Mouse (Mus musculus): ENCODE data around the gene Whrn. TPM values are rescaled to one million over a fixed set of nuclear protein-coding genes. Genes with fewer than 3 reads are reported as not detected.

Gene Whrn
- polyA plus RNA-seq, 1 experiment from 2014 or later, result 1.1 TPM

DNA sequence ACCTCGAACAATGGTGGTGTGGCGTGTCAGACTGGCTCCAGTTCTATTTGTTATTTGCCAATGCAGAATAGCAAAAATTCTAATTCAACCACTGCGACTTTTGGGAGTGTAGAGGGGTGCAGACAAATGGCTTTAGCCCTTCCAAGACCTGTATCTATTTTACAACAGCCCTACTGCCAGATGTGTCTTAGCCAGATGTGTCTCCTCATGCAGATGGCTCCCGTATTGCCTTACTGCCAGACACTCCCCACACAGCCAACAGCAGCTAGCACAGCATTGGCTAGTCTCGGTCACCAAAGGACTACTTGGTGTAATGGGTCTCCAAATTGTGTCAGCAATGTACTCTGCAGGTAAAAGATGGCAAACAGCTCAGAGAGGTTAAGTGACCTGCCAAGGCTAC is 84.6 kb downstream of the Whrn start:
- H3K9me3 ChIP-seq (replicated peaks), result no peaks in the 10 kb centered on the region
- no peak overlapping the region for H3K4me3 ChIP-seq
- WGBS (ENCODE audit: insufficient replicate concordance), result 59% methylated on average over 5 of the region's 5 CpGs
- no peak for ATAC-seq
- H3K36me3 ChIP-seq, result no peaks in the 10 kb centered on the region
- no peak overlapping the region for H3K9ac ChIP-seq
- H3K4me2 ChIP-seq, result peak overlapping the region; percentile 98; the same call in 1 of the 2 replicates
- peaks cover 48% of the 10 kb centered on the region for H3K4me1 ChIP-seq
- peaks cover 14% of the 10 kb centered on the region for H3K27me3 ChIP-seq (replicated peaks)
- H3K27ac ChIP-seq, result no peak overlapping the region

DNA sequence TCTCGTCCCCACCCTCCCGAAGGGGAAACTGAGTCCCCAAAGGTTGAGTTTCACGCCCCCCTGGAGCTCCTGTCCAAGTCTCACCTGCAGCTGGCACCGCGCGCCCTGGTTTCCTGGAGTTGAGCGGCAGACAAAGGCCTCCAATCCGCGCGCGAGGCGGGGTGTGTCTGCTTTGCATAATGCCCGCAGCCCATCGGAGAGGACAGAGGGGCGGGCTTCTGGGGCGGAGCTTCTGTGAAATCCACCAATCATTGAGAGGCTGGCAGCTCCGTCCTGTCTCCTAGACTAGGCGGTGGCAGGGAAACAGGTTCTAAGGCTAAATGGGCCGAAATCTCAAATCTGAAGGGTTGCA is 85.2 kb downstream of the Whrn start:
- H3K9me3 ChIP-seq (replicated peaks), result no peaks in the 10 kb centered on the region
- H3K9ac ChIP-seq, result peak overlapping the region; percentile 58
- peak overlapping the region; percentile 98 for H3K4me2 ChIP-seq
- 4% methylated on average over 19 of the region's 19 CpGs for WGBS (ENCODE audit: insufficient replicate concordance)
- peak overlapping the region; percentile 64 for H3K4me3 ChIP-seq
- ATAC-seq, result peak; percentile 91
- peaks cover 54% of the 10 kb centered on the region for H3K4me1 ChIP-seq
- H3K36me3 ChIP-seq, result no peaks in the 10 kb centered on the region
- H3K27ac ChIP-seq, result peak overlapping the region; percentile 54; the same call in 1 of the 2 replicates
- H3K27me3 ChIP-seq (replicated peaks), result peaks cover 12% of the 10 kb centered on the region; the same call in 1 of the 2 replicates

DNA sequence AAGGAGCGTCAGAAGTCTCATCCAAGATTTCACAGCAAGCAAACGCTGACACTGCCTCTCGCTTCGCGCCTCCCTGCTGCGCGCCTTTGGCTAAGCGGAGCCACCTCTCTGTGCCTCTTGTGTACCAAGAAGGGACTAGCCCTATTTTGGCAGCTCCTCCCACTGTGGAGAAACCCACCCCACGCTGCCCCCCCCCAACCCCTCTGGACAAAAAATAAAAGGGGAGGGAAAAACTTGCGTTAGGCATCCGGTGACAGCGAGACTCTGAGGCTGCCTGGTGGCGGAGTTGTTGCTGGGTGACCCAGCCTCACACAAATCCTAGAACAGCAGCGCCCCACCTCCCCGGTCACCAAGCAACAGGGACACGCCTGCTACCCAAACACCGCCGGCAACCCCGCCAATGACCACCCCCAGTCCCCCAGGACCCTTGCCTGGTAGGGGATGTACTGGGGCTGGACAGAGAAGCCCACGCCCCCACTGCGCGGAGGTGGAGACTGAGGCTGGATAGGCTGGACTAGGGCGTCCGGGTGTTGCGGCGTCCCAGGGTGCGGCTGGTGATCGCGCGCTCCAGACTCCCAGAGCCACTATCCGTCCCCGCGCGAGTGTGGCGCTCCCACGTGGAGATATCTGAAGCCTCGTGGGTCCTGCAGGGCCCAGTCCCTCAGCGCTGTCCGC is 85.7 kb downstream of the Whrn start:
- Histone ChIP-seq H3K27me3 (replicated peaks) (peaks cover 12% of the 10 kb centered on the region; the same call in 1 of the 2 replicates), H3K4me2 (peak overlapping the region; percentile 98), H3K9me3 (replicated peaks) (no peaks in the 10 kb centered on the region), H3K4me3 (peak overlapping the region; percentile 64), H3K4me1 (peaks cover 59% of the 10 kb centered on the region), H3K27ac (peak overlapping the region; percentile 54; the same call in 1 of the 2 replicates), H3K36me3 (no peaks in the 10 kb centered on the region), H3K9ac (peak overlapping the region; percentile 58)
- 1% methylated on average over 39 of the region's 39 CpGs for WGBS (ENCODE audit: insufficient replicate concordance)
- peak; percentile 79 for ATAC-seq

DNA sequence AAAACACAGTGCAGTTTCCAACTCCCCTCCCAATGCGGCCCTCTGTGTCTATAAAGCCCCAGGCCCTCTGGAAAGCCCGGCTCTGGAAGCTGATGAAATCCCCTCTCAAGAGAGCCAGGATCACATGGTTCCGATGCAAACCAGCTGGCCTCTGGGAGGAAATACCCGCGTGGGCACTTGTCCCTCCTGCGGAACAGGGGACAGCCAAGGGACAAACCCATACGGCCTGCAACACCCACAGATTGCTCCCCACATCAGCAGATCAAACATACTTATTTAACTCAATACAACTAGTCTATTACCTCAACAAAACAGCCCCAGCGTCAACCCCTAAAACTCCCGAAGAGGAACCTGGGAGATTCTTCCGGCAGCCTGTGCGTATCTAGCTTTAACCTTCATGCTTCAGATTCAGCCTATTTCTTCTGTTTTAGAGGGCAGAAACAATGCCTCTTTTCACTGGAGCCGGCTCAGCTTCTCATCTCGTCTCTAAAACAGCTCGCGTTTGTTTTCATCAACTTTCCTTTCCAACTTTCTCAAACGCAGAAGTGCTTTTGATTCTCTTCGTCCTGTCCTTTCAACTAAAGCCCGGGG is 86.4 kb downstream of the Whrn start:
- 8% methylated on average over 18 of the region's 18 CpGs for WGBS (ENCODE audit: insufficient replicate concordance)
- no peak for ATAC-seq
- Histone ChIP-seq H3K27ac (no peak overlapping the region), H3K9ac (peak overlapping the region; percentile 58), H3K4me3 (peak overlapping the region; percentile 64), H3K27me3 (replicated peaks) (peaks cover 12% of the 10 kb centered on the region; the same call in 1 of the 2 replicates), H3K4me1 (peaks cover 66% of the 10 kb centered on the region), H3K36me3 (no peaks in the 10 kb centered on the region), H3K4me2 (peak overlapping the region; percentile 98), H3K9me3 (replicated peaks) (no peaks in the 10 kb centered on the region)

DNA sequence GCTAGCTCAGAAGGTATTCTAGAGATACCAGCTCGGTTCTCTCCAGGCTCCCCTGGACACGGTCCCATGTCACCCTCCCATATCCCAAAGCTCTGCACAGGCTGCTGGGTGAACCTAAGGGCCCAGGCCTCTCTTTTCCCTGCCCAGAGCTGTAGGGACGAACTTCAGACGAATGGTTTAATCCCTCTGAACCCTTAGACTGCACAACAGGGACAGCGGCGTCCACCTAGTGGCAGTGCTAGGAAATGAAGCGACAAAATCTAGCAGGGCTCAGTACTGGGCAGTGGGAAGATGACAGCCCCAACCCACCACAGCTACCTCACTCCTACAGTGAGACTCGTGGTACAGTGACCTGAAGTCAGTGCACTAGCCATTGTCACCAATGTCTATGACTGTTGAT is 87.1 kb downstream of the Whrn start:
- 12% methylated on average over 8 of the region's 8 CpGs for WGBS (ENCODE audit: insufficient replicate concordance)
- peak; percentile 30 for ATAC-seq
- Histone ChIP-seq H3K4me3 (no peak overlapping the region), H3K9ac (no peak overlapping the region), H3K27me3 (replicated peaks) (peaks cover 12% of the 10 kb centered on the region; the same call in 1 of the 2 replicates), H3K36me3 (no peaks in the 10 kb centered on the region), H3K4me1 (peaks cover 73% of the 10 kb centered on the region), H3K27ac (no peak overlapping the region), H3K4me2 (peak overlapping the region; percentile 98), H3K9me3 (replicated peaks) (no peaks in the 10 kb centered on the region)

DNA sequence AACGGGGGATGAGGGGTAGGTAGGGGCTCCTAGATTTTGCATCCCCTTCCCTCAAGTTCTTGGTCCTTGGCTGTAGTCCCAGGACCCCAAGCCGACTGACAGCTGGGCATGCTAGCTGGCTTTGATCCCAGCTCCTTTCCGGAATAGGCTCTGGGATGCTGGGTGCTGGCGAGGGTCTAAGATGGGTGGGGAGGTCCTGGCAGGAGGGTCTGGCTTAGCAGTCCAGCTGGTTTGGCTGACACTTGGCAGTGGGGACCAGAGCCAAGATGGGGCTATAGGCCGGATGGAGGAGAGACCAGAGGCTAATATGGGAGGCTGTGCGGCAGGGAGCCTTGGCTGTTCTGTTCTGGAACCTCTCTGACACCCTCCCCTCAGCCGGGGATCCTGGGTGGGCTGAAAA is 87.5 kb downstream of the Whrn start:
- H3K36me3 ChIP-seq, result no peaks in the 10 kb centered on the region
- no peak overlapping the region for H3K9ac ChIP-seq
- no peak for ATAC-seq
- WGBS (ENCODE audit: insufficient replicate concordance), result 66% methylated on average over 7 of the region's 7 CpGs
- no peak overlapping the region for H3K4me3 ChIP-seq
- peaks cover 77% of the 10 kb centered on the region for H3K4me1 ChIP-seq
- peak overlapping the region; percentile 98 for H3K4me2 ChIP-seq
- H3K27ac ChIP-seq, result no peak overlapping the region
- H3K27me3 ChIP-seq (replicated peaks), result peaks cover 12% of the 10 kb centered on the region; the same call in 1 of the 2 replicates
- H3K9me3 ChIP-seq (replicated peaks), result no peaks in the 10 kb centered on the region

DNA sequence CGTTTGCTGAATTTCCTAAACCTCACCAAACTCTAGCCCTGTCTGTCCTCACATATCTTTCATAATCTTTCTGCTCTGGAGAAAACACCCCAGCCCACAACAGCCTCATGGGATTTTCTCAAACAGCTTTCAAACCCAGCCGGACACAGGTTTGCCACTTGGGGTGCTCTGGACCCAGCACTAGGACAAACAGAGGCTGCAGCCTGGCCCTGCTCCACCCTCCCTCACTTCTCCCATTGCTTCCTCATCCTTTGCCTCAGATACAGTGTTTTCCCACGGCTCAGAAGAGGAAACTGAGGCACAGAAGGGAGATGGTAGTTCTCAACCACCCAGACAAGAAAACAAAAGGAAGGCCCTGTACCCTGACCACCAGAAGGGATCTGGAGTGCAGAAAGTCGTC is 90.1 kb downstream of the Whrn start:
- ATAC-seq, result no peak
- peaks cover 12% of the 10 kb centered on the region; the same call in 1 of the 2 replicates for H3K27me3 ChIP-seq (replicated peaks)
- H3K36me3 ChIP-seq, result no peaks in the 10 kb centered on the region
- no peak overlapping the region for H3K27ac ChIP-seq
- H3K9ac ChIP-seq, result no peak overlapping the region
- no peaks in the 10 kb centered on the region for H3K9me3 ChIP-seq (replicated peaks)
- no peak overlapping the region for H3K4me2 ChIP-seq
- H3K4me3 ChIP-seq, result no peak overlapping the region
- peaks cover 97% of the 10 kb centered on the region for H3K4me1 ChIP-seq
- WGBS (ENCODE audit: insufficient replicate concordance), result 47% methylated on average over 4 of the region's 4 CpGs

DNA sequence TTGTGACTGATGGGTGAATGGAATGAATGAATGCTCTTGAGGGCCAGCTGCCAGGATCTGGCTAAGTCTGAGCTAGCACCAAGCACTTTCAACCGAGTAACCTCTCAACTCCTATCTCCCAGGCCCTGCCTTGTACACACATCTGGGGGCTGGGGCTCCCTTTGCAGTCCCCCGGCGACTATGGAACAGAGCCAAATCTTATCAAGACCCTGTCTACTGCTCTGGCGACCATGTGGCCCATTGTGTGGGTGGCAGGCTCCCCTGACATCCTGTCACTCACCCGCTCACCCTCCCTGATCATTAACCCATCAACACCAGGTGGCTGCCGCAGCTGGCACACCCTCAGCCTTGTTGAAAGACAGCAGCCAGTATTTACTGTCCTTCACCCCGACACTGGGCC is 90.7 kb downstream of the Whrn start:
- Histone ChIP-seq H3K4me2 (0 out of 2 replicates have a peak overlapping the region, but pooled peaks have one; percentile 3), H3K4me3 (no peak overlapping the region), H3K27ac (peak overlapping the region; percentile 42; the same call in 1 of the 2 replicates), H3K9ac (peak overlapping the region; percentile 22; the same call in 1 of the 2 replicates), H3K4me1 (peaks cover 96% of the 10 kb centered on the region), H3K36me3 (no peaks in the 10 kb centered on the region), H3K9me3 (replicated peaks) (no peaks in the 10 kb centered on the region), H3K27me3 (replicated peaks) (peaks cover 12% of the 10 kb centered on the region; the same call in 1 of the 2 replicates)
- ATAC-seq, result 0 out of 2 replicates have a peak, but pooled peaks have one; percentile 15
- WGBS (ENCODE audit: insufficient replicate concordance), result 22% methylated on average over 7 of the region's 7 CpGs

DNA sequence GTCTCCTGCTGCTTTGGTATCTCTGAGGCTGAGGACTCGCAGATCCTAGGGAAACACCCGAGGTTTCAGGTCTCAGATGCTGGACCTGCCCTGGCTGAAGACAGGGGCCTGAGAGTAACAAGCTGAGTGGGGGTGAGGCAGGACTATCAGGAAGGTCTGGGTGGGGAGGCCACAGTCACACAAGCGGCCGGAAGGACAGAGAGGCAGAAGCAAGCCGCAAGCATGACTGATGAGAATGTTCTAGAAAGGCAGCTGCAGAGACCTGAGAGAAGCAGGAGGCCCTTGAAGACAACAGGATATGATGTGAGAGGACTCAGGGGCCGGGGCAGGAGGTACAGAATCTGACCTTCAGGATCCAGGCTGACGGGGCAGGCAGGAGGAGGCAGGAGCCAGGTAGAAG is 91.6 kb downstream of the Whrn start:
- ATAC-seq, result no peak
- H3K27me3 ChIP-seq (replicated peaks), result peaks cover 8% of the 10 kb centered on the region; the same call in 1 of the 2 replicates

DNA sequence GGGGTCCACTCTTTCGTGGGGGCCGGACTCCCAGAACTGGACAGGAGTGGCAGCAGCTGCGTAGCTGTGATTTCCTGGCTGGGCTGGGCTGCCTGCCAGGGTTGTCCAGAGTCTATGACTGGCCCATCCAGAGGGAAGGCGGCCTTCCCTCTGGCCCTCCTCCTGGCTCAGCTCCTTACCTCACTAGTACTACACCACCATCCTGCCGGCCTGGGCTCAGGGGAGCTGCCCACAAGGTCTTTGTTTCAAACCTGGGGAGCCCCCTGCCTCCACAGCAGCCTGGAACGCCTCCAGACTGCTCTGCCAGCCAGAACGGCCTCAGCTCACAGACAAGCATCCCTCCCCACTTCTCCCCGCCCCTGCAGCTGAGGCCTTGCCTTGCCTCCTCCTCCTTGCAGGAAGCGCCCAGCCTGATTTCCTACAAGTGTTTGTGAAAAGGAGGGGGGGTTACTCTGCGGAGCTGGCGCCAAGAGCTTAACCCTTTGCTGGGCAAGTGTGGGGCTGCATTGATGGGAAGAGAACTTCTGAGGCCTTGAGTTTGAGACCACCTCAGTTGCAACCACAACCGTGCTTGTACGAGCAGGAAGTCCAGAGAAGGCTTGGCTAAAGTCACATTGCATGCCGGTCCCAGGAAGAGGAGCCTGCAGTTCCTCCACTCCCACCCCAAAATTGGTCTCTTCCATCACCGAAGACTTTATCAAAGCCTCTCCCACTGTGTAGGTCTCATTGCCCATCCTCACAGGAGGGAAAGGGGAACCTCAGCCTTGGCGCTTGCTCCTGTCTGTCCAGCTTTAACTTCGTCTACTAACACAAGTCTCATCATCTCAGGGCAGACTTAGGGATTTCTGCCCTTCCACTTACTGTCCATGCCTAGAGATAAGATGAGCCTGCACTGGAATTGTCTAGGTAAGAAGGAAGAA is 92.5 kb downstream of the Whrn start, which contains the start of gene Akna:
Akna (minus strand) TSS at position 315 of the 920 bp plus-strand sequence.
- ATAC-seq, result peak; percentile 31
- Histone ChIP-seq H3K27me3 (replicated peaks) (no peaks in the 10 kb centered on the region; the same call in 1 of the 2 replicates), H3K27ac (peak within 1 kb of the TSS; percentile 43), H3K4me3 (peak within 1 kb of the TSS; percentile 38), H3K9me3 (replicated peaks) (no peaks in the 10 kb centered on the region), H3K9ac (peak within 1 kb of the TSS; percentile 42), H3K4me2 (peak within 1 kb of the TSS; percentile 51), H3K36me3 (no peaks in the 10 kb centered on the region), H3K4me1 (peaks cover 96% of the 10 kb centered on the region)
- 20% methylated on average over 17 of the region's 17 CpGs for WGBS (ENCODE audit: insufficient replicate concordance)

More for the DNA sequence above, 91.6 kb downstream of the Whrn start:
- H3K9ac ChIP-seq, result 0 out of 2 replicates have a peak overlapping the region, but pooled peaks have one; percentile 22
- H3K4me2 ChIP-seq, result peak overlapping the region; percentile 51
- peaks cover 96% of the 10 kb centered on the region for H3K4me1 ChIP-seq
- H3K9me3 ChIP-seq (replicated peaks), result no peaks in the 10 kb centered on the region
- 33% methylated on average over 7 of the region's 7 CpGs for WGBS (ENCODE audit: insufficient replicate concordance)
- H3K4me3 ChIP-seq, result no peak overlapping the region
- H3K36me3 ChIP-seq, result no peaks in the 10 kb centered on the region
- peak overlapping the region; percentile 42 for H3K27ac ChIP-seq

DNA sequence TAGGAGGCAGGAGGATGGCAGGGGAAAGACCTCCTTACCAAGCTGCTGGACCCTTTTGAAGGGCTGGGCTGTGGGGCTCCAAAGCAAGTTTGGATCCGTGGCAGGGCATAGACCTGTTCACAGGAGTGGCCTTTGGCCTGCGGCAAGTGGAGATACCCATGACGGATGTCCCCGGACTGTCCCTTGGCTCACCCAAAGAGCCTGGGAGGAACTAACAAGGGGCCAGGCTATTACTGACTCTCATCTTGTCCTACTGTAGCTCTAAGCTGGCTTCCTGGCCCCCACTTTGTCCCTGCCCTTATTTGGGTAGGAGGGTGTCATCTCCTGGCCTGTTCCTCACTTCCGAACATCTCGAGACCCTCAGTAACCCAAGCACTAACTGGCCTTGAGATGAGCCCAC is 93.2 kb downstream of the Whrn start:
- H3K4me3 ChIP-seq, result peak overlapping the region; percentile 38
- 49% methylated on average over 6 of the region's 6 CpGs for WGBS (ENCODE audit: insufficient replicate concordance)
- H3K9ac ChIP-seq, result peak overlapping the region; percentile 42
- no peaks in the 10 kb centered on the region for H3K9me3 ChIP-seq (replicated peaks)
- H3K4me2 ChIP-seq, result peak overlapping the region; percentile 51
- H3K4me1 ChIP-seq, result peaks cover 92% of the 10 kb centered on the region
- H3K27me3 ChIP-seq (replicated peaks), result no peaks in the 10 kb centered on the region
- H3K27ac ChIP-seq, result peak overlapping the region; percentile 43
- no peak for ATAC-seq
- H3K36me3 ChIP-seq, result peaks cover 5% of the 10 kb centered on the region; the same call in 1 of the 2 replicates

Measured in liver, embryonic 12.5 days (tissue).